Mouse (Mus musculus): Measurements from ENCODE around the gene Eomes.

Eomes gene

GRCm38 (mm10) chr9:118515476-118515875 lies 37.5 kb downstream of the Eomes start:
- in situ Hi-C loops (cut with MseI, MboI) = no loop called here

- in situ Hi-C loops (cut with MseI, MboI) = no loop called here
Measured at GRCm38 (mm10) chr9:118516162-118516561, 38.1 kb downstream of the Eomes start.

- in situ Hi-C loops (cut with MseI, MboI) = no loop called here
Measured at GRCm38 (mm10) chr9:118517619-118518018, 39.6 kb downstream of the Eomes start.

- in situ Hi-C loops (cut with MseI, MboI) = no loop called here
Measured at GRCm38 (mm10) chr9:118519101-118519500, 41.1 kb downstream of the Eomes start.

GRCm38 (mm10) chr9:118520011-118520410 lies 42.0 kb downstream of the Eomes start:
- in situ Hi-C loops (cut with MseI, MboI) = no loop called here

- in situ Hi-C loops (cut with MseI, MboI) = no loop called here
Measured at GRCm38 (mm10) chr9:118520858-118521257, 42.8 kb downstream of the Eomes start.

- in situ Hi-C loops (cut with MseI, MboI) = no loop called here
Measured at GRCm38 (mm10) chr9:118521659-118522058, 43.6 kb downstream of the Eomes start.

GRCm38 (mm10) chr9:118523738-118524137 lies 45.7 kb downstream of the Eomes start:
- in situ Hi-C loops (cut with MseI, MboI) = no loop called here

- in situ Hi-C loops (cut with MseI, MboI) = no loop called here
Measured at GRCm38 (mm10) chr9:118527056-118527455, 49.0 kb downstream of the Eomes start.

- in situ Hi-C loops (cut with MseI, MboI) = no loop called here
Measured at GRCm38 (mm10) chr9:118529783-118530182, 51.8 kb downstream of the Eomes start.

GRCm38 (mm10) chr9:118530679-118531078 lies 52.7 kb downstream of the Eomes start:
- in situ Hi-C loops (cut with MseI, MboI) = no loop called here

GRCm38 (mm10) chr9:118532516-118533205 lies 54.6 kb downstream of the Eomes start:
- in situ Hi-C loops (cut with MseI, MboI) = no loop called here
